Mouse (Mus musculus) ES-Bruce4 (cell line): ENCODE measurements at regions not wholly inside any gene's neighbourhood (a gene's known extent, or its start where the extent isn't known, plus 50 kb on each side); places are given as distances from the start of the nearest gene placed in this dataset.

ENCODE experiments used
- CTCF ChIP-seq: IDR thresholded peaks from one replicate; pipeline ENCODE4 v1.8.1; 2011; ENCODE audit warnings: low read depth, low read length
- EP300 ChIP-seq: IDR thresholded peaks from 2 replicates; pipeline ENCODE4 v1.6.1; 2011; ENCODE audit warnings: low read depth, low read length; ENCODE audit not compliant: insufficient read depth
- POLR2A ChIP-seq: IDR thresholded peaks from one replicate; pipeline ENCODE4 v1.8.1; 2011; ENCODE audit warnings: low read length; ENCODE audit not compliant: insufficient read depth

DNA sequence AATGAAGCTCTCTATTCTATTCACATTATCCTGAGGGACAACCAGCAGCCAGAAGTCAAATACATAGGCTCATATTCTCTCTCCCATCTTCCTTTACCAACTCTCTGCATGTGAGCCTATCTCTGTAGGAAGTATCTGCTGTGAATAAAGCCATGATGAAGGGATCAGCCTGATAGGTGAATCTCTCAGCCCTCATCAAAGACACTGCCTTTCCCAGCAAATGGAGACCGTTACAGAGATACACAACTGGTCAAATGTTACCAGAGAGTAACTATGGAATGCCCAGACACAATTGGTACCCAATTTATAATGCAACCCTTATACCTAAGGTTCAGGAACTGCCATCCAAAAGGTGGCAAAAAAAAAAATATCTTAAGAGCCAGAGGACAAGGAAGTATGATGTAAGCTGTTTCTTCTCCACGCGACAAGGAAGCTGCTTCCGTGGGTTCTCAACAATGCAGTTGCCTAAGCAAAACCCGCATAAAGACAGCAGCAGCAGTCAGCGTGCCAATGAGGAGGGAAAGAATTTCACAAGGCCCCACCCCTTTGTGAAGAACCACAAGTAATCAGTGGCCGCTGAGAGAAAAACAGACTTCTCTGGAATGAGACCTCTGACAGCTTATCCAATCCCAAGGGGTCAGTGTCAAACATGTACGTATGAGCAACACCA lies 248.9 kb downstream of the Dhx15 start:
- TF ChIP-seq POLR2A (no peak), CTCF (no peak), EP300 (no peak)
